Mouse (Mus musculus) heart, embryonic 13.5 days (tissue): ENCODE results near the gene Rbck1. TPM values are rescaled to one million over a fixed set of nuclear protein-coding genes. Genes with fewer than 3 reads are reported as not detected.

Experiments used
- ATAC-seq: fragments of 200-750 bp; cut with Nextera tagmentation; 2 replicates; pipeline ENCODE4 v1.8.0; 2017; ENCODE audit warnings: moderate TSS enrichment; ENCODE audit not compliant: insufficient number of reproducible peaks, low FRiP score, low TSS enrichment; ENCODE audit errors: extremely low read depth
- H3K27ac ChIP-seq: fragments of 300-500 bp; sonication (generic); replicated peaks from 2 replicates; pipeline ENCODE4 v1.5.1; 2015; ENCODE audit warnings: moderate library complexity, mild to moderate bottlenecking, inconsistent platforms
- H3K27me3 ChIP-seq: fragments of 300-500 bp; sonication (generic); replicated peaks from 2 replicates; pipeline ENCODE4 v1.6.1; 2015; ENCODE audit warnings: mild to moderate bottlenecking, inconsistent platforms
- H3K36me3 ChIP-seq: fragments of 300-500 bp; sonication (generic); 2 replicates; pipeline ENCODE4 v1.6.1; 2015; ENCODE audit warnings: mild to moderate bottlenecking, inconsistent platforms
- H3K4me1 ChIP-seq: fragments of 300-500 bp; sonication (generic); 2 replicates; pipeline ENCODE4 v1.6.1; 2015; ENCODE audit warnings: inconsistent platforms
- H3K4me2 ChIP-seq: fragments of 300-500 bp; sonication (generic); 2 replicates; pipeline ENCODE4 v1.6.1; 2015; ENCODE audit warnings: inconsistent platforms, mild to moderate bottlenecking, moderate library complexity
- H3K4me3 ChIP-seq: fragments of 300-500 bp; sonication (generic); 2 replicates; pipeline ENCODE4 v1.5.1; 2015; ENCODE audit warnings: moderate library complexity, mild to moderate bottlenecking, inconsistent platforms
- H3K9ac ChIP-seq: fragments of 300-500 bp; sonication (generic); 2 replicates; pipeline ENCODE4 v1.6.1; 2015; ENCODE audit warnings: inconsistent platforms, mild to moderate bottlenecking, moderate library complexity
- H3K9me3 ChIP-seq: fragments of 300-500 bp; sonication (generic); 2 replicates; pipeline ENCODE4 v1.6.1; 2016; ENCODE audit warnings: inconsistent platforms
- WGBS: fragments of 180-500 bp; shearing (Covaris S2); methylation state at CpG from one replicate; pipeline ENCODE4 v1.1.7; 2015; ENCODE audit warnings: mixed read lengths; 5-methylcytosine and 5-hydroxymethylcytosine counted together
- polyA plus RNA-seq: library from polyadenylated mRNA; unstranded; fragments of >200 nt; fragmentation: Nextera tagmentation; extraction: Ambion mirVana; gene quantifications from 2 replicates; pipeline ENCODE4 v1.2.1, GENCODE M21; 2015

The Rbck1 gene
- polyA plus RNA-seq, 1 experiment from 2014 or later, result 60.7 TPM

- peak within 1 kb of the TSS; percentile 81 for H3K4me2 ChIP-seq
- H3K4me1 ChIP-seq, result peaks cover 34% of the 10 kb centered on the region
- H3K9me3 ChIP-seq, result no peaks in the 10 kb centered on the region
- peak within 1 kb of the TSS; percentile 77 for H3K9ac ChIP-seq
- WGBS, result under 1% methylated on average over 52 of the region's 52 CpGs
- peak within 1 kb of the TSS; percentile 55 for H3K27ac ChIP-seq
- peak; percentile 82 for ATAC-seq
- H3K4me3 ChIP-seq, result peak within 1 kb of the TSS; percentile 64
- no peaks in the 10 kb centered on the region for H3K36me3 ChIP-seq
- H3K27me3 ChIP-seq, result no peaks in the 10 kb centered on the region
These were observed 11.1 kb upstream of the Rbck1 start, which contains the start of gene Trib3 for GRCm38 (mm10) chr2:152343329-152344213. Gene Trib3 (minus strand): TSS chr2:152344032.

- WGBS, result 83% methylated on average over 22 of the region's 22 CpGs
- H3K9ac ChIP-seq, result no peak overlapping the region
- no peak for ATAC-seq
- H3K4me1 ChIP-seq, result peaks cover 33% of the 10 kb centered on the region
- H3K4me3 ChIP-seq, result no peak overlapping the region; the same call in 1 of the 2 replicates
- no peaks in the 10 kb centered on the region for H3K36me3 ChIP-seq
- H3K9me3 ChIP-seq, result no peaks in the 10 kb centered on the region
- no peak overlapping the region for H3K27ac ChIP-seq
- H3K27me3 ChIP-seq, result no peaks in the 10 kb centered on the region
- H3K4me2 ChIP-seq, result no peak overlapping the region; the same call in 1 of the 2 replicates
These were observed 7.3 kb upstream of the Rbck1 start for GRCm38 (mm10) chr2:152339631-152340179.

GRCm38 (mm10) chr2:152338319-152338718, 5.9 kb upstream of the Rbck1 start:
- Histone ChIP-seq H3K27ac (no peak overlapping the region), H3K4me1 (peaks cover 27% of the 10 kb centered on the region), H3K9me3 (no peaks in the 10 kb centered on the region), H3K4me3 (no peak overlapping the region), H3K27me3 (no peaks in the 10 kb centered on the region), H3K9ac (no peak overlapping the region), H3K4me2 (no peak overlapping the region; the same call in 1 of the 2 replicates), H3K36me3 (no peaks in the 10 kb centered on the region)
- no peak for ATAC-seq
- 78% methylated on average over 13 of the region's 13 CpGs for WGBS

GRCm38 (mm10) chr2:152337591-152338212, 5.2 kb upstream of the Rbck1 start:
- H3K4me1 ChIP-seq, result peaks cover 21% of the 10 kb centered on the region
- H3K27ac ChIP-seq, result 0 out of 2 replicates have a peak overlapping the region, but pooled peaks have one; percentile 22
- no peak for ATAC-seq
- no peak overlapping the region; the same call in 1 of the 2 replicates for H3K4me2 ChIP-seq
- 88% methylated on average over 11 of the region's 11 CpGs for WGBS
- no peaks in the 10 kb centered on the region for H3K27me3 ChIP-seq
- no peaks in the 10 kb centered on the region for H3K36me3 ChIP-seq
- no peak overlapping the region for H3K4me3 ChIP-seq
- no peak overlapping the region for H3K9ac ChIP-seq
- H3K9me3 ChIP-seq, result no peaks in the 10 kb centered on the region

GRCm38 (mm10) chr2:152336856-152337255, 4.4 kb upstream of the Rbck1 start:
- Histone ChIP-seq H3K9me3 (no peaks in the 10 kb centered on the region), H3K27me3 (no peaks in the 10 kb centered on the region), H3K4me1 (peaks cover 21% of the 10 kb centered on the region), H3K9ac (no peak overlapping the region), H3K4me3 (no peak overlapping the region), H3K27ac (peak overlapping the region; percentile 22), H3K4me2 (no peak overlapping the region), H3K36me3 (no peaks in the 10 kb centered on the region)
- no peak for ATAC-seq
- 81% methylated on average over 1 of the region's 1 CpGs for WGBS

- WGBS, result 38% methylated on average over 11 of the region's 11 CpGs
- ATAC-seq, result no peak
- Histone ChIP-seq H3K27me3 (no peaks in the 10 kb centered on the region), H3K27ac (no peak overlapping the region), H3K9me3 (no peaks in the 10 kb centered on the region), H3K4me2 (no peak overlapping the region), H3K4me1 (peaks cover 35% of the 10 kb centered on the region), H3K36me3 (no peaks in the 10 kb centered on the region), H3K4me3 (no peak overlapping the region), H3K9ac (no peak overlapping the region)
These were observed 2.9 kb upstream of the Rbck1 start for GRCm38 (mm10) chr2:152335289-152335820.

- no peaks in the 10 kb centered on the region for H3K27me3 ChIP-seq
- 59% methylated on average over 4 of the region's 4 CpGs for WGBS
- H3K27ac ChIP-seq, result no peak overlapping the region
- no peak for ATAC-seq
- 0 out of 2 replicates have a peak overlapping the region, but pooled peaks have one; percentile 83 for H3K4me2 ChIP-seq
- H3K4me3 ChIP-seq, result no peak overlapping the region
- H3K4me1 ChIP-seq, result peaks cover 39% of the 10 kb centered on the region
- peaks cover 16% of the 10 kb centered on the region for H3K36me3 ChIP-seq
- H3K9ac ChIP-seq, result no peak overlapping the region
- no peaks in the 10 kb centered on the region for H3K9me3 ChIP-seq
These were observed 1.0 kb upstream of the Rbck1 start for GRCm38 (mm10) chr2:152333345-152334006.

GRCm38 (mm10) chr2:152330858-152331423, 1.5 kb downstream of the Rbck1 start:
- Histone ChIP-seq H3K27ac (peak overlapping the region; percentile 96; the same call in 1 of the 2 replicates), H3K9ac (peak overlapping the region; percentile 92), H3K4me3 (peak overlapping the region; percentile 86), H3K9me3 (no peaks in the 10 kb centered on the region), H3K4me2 (peak overlapping the region; percentile 83), H3K4me1 (peaks cover 23% of the 10 kb centered on the region), H3K36me3 (peaks cover 41% of the 10 kb centered on the region), H3K27me3 (no peaks in the 10 kb centered on the region)
- ATAC-seq, result no peak
- 40% methylated on average over 7 of the region's 7 CpGs for WGBS

GRCm38 (mm10) chr2:152327980-152328379, 4.5 kb downstream of the Rbck1 start:
- no peaks in the 10 kb centered on the region for H3K27me3 ChIP-seq
- no peak overlapping the region for H3K9ac ChIP-seq
- no peaks in the 10 kb centered on the region for H3K9me3 ChIP-seq
- ATAC-seq, result no peak
- H3K4me2 ChIP-seq, result no peak overlapping the region
- H3K4me1 ChIP-seq, result peaks cover 18% of the 10 kb centered on the region
- no peak overlapping the region for H3K4me3 ChIP-seq
- 73% methylated on average over 5 of the region's 5 CpGs for WGBS
- H3K27ac ChIP-seq, result no peak overlapping the region
- H3K36me3 ChIP-seq, result peaks cover 70% of the 10 kb centered on the region

GRCm38 (mm10) chr2:152326654-152327053, 5.8 kb downstream of the Rbck1 start:
- no peak overlapping the region for H3K4me2 ChIP-seq
- no peaks in the 10 kb centered on the region for H3K27me3 ChIP-seq
- 85% methylated on average over 8 of the region's 8 CpGs for WGBS
- no peak overlapping the region for H3K27ac ChIP-seq
- no peak overlapping the region for H3K4me3 ChIP-seq
- peaks cover 17% of the 10 kb centered on the region for H3K4me1 ChIP-seq
- no peak overlapping the region for H3K9ac ChIP-seq
- H3K36me3 ChIP-seq, result peaks cover 84% of the 10 kb centered on the region
- ATAC-seq, result no peak
- H3K9me3 ChIP-seq, result no peaks in the 10 kb centered on the region
